24 mouse cellular contexts compared by ENCODE assay signal in genomic region chr13:43819020-43819310, GRCm38 (mm10). TPM values are rescaled to one million over a fixed set of nuclear protein-coding genes. Genes with fewer than 3 reads are reported as not detected.
DNase-seq lines count a peak whose midpoint lies in the region; ATAC-seq and TF ChIP-seq lines count a peak whose summit lies in the region.
"Had no signal": no experiment of that assay in that cellular context is flagged by ENCODE, and none has a peak within 500 bp of the region (broad histone marks: within the 10 kb centered on the region; RNA-seq: fewer than 3 reads in every experiment).

No protein-coding gene starts in this region.

- H3K27ac ChIP-seq in limb, embryonic 12.5 days = peak overlapping the region; percentile 76
- no peak overlapping the region for H3K27ac ChIP-seq in limb, embryonic 10.5 days
- no peak overlapping the region for H3K27ac ChIP-seq in midbrain, embryonic 11.5 days (ENCODE audit: low read depth, low read length)
- no peak overlapping the region for H3K27ac ChIP-seq in midbrain, postnatal 0 days (ENCODE audit: low read depth, low read length)
- H3K27ac ChIP-seq in limb, embryonic 14.5 days (replicated peaks; ENCODE audit: low read depth, low read length) = 0 out of 2 replicates have a peak overlapping the region, but pooled peaks have one; percentile 28
- no peak overlapping the region for H3K27ac ChIP-seq in cerebellum, adult 2 months (ENCODE audit: insufficient read depth, low read length)
- H3K27ac ChIP-seq: embryonic facial prominence, embryonic 13.5 days; embryonic facial prominence, embryonic 15.5 days; forebrain, embryonic 10.5 days; forebrain, embryonic 12.5 days had no signal

- no peak overlapping the region for H3K4me2 ChIP-seq in limb, embryonic 12.5 days
- no peak overlapping the region for H3K4me2 ChIP-seq in midbrain, embryonic 11.5 days
- H3K4me2 ChIP-seq in midbrain, postnatal 0 days (ENCODE audit: low read depth, low read length, poor library complexity, severe bottlenecking) = no peak overlapping the region
- H3K4me2 ChIP-seq in limb, embryonic 14.5 days (replicated peaks; ENCODE audit: low read depth, low read length, severe bottlenecking) = no peak overlapping the region
- H3K4me2 ChIP-seq: embryonic facial prominence, embryonic 13.5 days; embryonic facial prominence, embryonic 15.5 days; forebrain, embryonic 12.5 days had no signal

- TF ChIP-seq POLR2A in limb, embryonic 14.5 days (IDR thresholded peaks at IDR 0.05; ENCODE audit: borderline replicate concordance, extremely low read depth, insufficient read depth, insufficient read length) = no peak
- no peak for TF ChIP-seq POLR2A in cerebellum, adult 2 months (IDR thresholded peaks at IDR 0.05; ENCODE audit: borderline replicate concordance, insufficient read depth, low read length)

- ATAC-seq in limb, embryonic 12.5 days (ENCODE audit: insufficient number of reproducible peaks, insufficient read depth, low FRiP score, low TSS enrichment, low read depth) = no peak
- no peak for ATAC-seq in midbrain, embryonic 11.5 days (ENCODE audit: low FRiP score)
- no peak for ATAC-seq in midbrain, postnatal 0 days (ENCODE audit: low FRiP score)
- no peak; the same call in 1 of the 2 replicates for ATAC-seq in limb, embryonic 14.5 days (ENCODE audit: low FRiP score, low read depth)
- ATAC-seq: forebrain, embryonic 14.5 days; forebrain, embryonic 16.5 days had no signal

- no peak overlapping the region for H3K9ac ChIP-seq in limb, embryonic 12.5 days (replicated peaks)
- H3K9ac ChIP-seq in midbrain, embryonic 11.5 days (ENCODE audit: low read length) = no peak overlapping the region
- no peak overlapping the region for H3K9ac ChIP-seq in midbrain, postnatal 0 days (replicated peaks; ENCODE audit: low read length, poor library complexity, severe bottlenecking)
- H3K9ac ChIP-seq in limb, embryonic 14.5 days (ENCODE audit: low read depth, low read length, severe bottlenecking) = no peak overlapping the region
- H3K9ac ChIP-seq: embryonic facial prominence, embryonic 13.5 days; embryonic facial prominence, embryonic 15.5 days; forebrain, embryonic 12.5 days had no signal

- TF ChIP-seq CTCF in midbrain, postnatal 0 days (IDR thresholded peaks at IDR 0.05) = no peak
- no peak for TF ChIP-seq CTCF in cerebellum, adult 2 months (IDR thresholded peaks at IDR 0.05; ENCODE audit: borderline replicate concordance, insufficient read depth, low read depth, low read length)

- peaks cover 9% of the 10 kb centered on the region; the same call in 1 of the 2 replicates for H3K4me1 ChIP-seq in limb, embryonic 12.5 days (replicated peaks)
- H3K4me1 ChIP-seq in limb, embryonic 10.5 days = no peaks in the 10 kb centered on the region
- H3K4me1 ChIP-seq in midbrain, embryonic 11.5 days (ENCODE audit: control insufficient read depth, insufficient read depth, low read length) = no peaks in the 10 kb centered on the region
- H3K4me1 ChIP-seq in midbrain, postnatal 0 days (ENCODE audit: insufficient read depth, low read length) = no peaks in the 10 kb centered on the region
- peaks cover 11% of the 10 kb centered on the region for H3K4me1 ChIP-seq in limb, embryonic 14.5 days (ENCODE audit: control insufficient read depth, insufficient read depth, low read length)
- H3K4me1 ChIP-seq in cerebellum, adult 2 months (ENCODE audit: control insufficient read depth, insufficient read depth, low read length) = no peaks in the 10 kb centered on the region
- H3K4me1 ChIP-seq: embryonic facial prominence, embryonic 13.5 days; embryonic facial prominence, embryonic 15.5 days; forebrain, embryonic 10.5 days; forebrain, embryonic 12.5 days had no signal

- H3K9me3 ChIP-seq in limb, embryonic 12.5 days = peaks cover 11% of the 10 kb centered on the region; the same call in 1 of the 2 replicates
- H3K9me3 ChIP-seq in limb, embryonic 10.5 days (replicated peaks) = no peaks in the 10 kb centered on the region
- H3K9me3 ChIP-seq in midbrain, embryonic 11.5 days (ENCODE audit: control insufficient read depth, low read length) = peaks cover 4% of the 10 kb centered on the region; the same call in 1 of the 2 replicates
- no peaks in the 10 kb centered on the region for H3K9me3 ChIP-seq in midbrain, postnatal 0 days (ENCODE audit: low read length)
- H3K9me3 ChIP-seq in limb, embryonic 14.5 days (ENCODE audit: control insufficient read depth, low read length) = 0 out of 2 replicates have a peak, but pooled peaks cover 4% of the 10 kb centered on the region
- H3K9me3 ChIP-seq: embryonic facial prominence, embryonic 13.5 days; embryonic facial prominence, embryonic 15.5 days; forebrain, embryonic 10.5 days; forebrain, embryonic 12.5 days had no signal

- no peaks in the 10 kb centered on the region for H3K36me3 ChIP-seq in limb, embryonic 12.5 days
- H3K36me3 ChIP-seq in limb, embryonic 10.5 days = no peaks in the 10 kb centered on the region
- no peaks in the 10 kb centered on the region for H3K36me3 ChIP-seq in midbrain, embryonic 11.5 days (ENCODE audit: control insufficient read depth, insufficient read depth, low read length)
- no peaks in the 10 kb centered on the region for H3K36me3 ChIP-seq in midbrain, postnatal 0 days (ENCODE audit: insufficient read depth, low read length)
- no peaks in the 10 kb centered on the region for H3K36me3 ChIP-seq in limb, embryonic 14.5 days (ENCODE audit: control insufficient read depth, insufficient read depth, low read length)
- H3K36me3 ChIP-seq: embryonic facial prominence, embryonic 13.5 days; embryonic facial prominence, embryonic 15.5 days; forebrain, embryonic 10.5 days; forebrain, embryonic 12.5 days had no signal

- no peaks in the 10 kb centered on the region for H3K27me3 ChIP-seq in limb, embryonic 12.5 days
- H3K27me3 ChIP-seq in limb, embryonic 10.5 days (ENCODE audit: low read depth, poor library complexity, severe bottlenecking) = no peaks in the 10 kb centered on the region
- no peaks in the 10 kb centered on the region for H3K27me3 ChIP-seq in midbrain, embryonic 11.5 days (ENCODE audit: control insufficient read depth, insufficient read depth, low read length)
- no peaks in the 10 kb centered on the region for H3K27me3 ChIP-seq in midbrain, postnatal 0 days (ENCODE audit: insufficient read depth, low read length)
- H3K27me3 ChIP-seq in limb, embryonic 14.5 days (ENCODE audit: control insufficient read depth, insufficient read depth, low read length) = no peaks in the 10 kb centered on the region
- H3K27me3 ChIP-seq in cerebellum, adult 2 months (ENCODE audit: control insufficient read depth, insufficient read depth, low read length) = no peaks in the 10 kb centered on the region
- H3K27me3 ChIP-seq: embryonic facial prominence, embryonic 13.5 days; embryonic facial prominence, embryonic 15.5 days; forebrain, embryonic 12.5 days had no signal

- WGBS in limb, embryonic 12.5 days = 82% methylated on average over 6 of the region's 6 CpGs
- WGBS in limb, embryonic 10.5 days = 92% methylated on average over 6 of the region's 6 CpGs
- 95% methylated on average over 6 of the region's 6 CpGs for WGBS in midbrain, embryonic 11.5 days
- 91% methylated on average over 6 of the region's 6 CpGs for WGBS in midbrain, postnatal 0 days
- WGBS in limb, embryonic 14.5 days = 57% methylated on average over 6 of the region's 6 CpGs
- WGBS in cerebellum, adult 2 months = 92% methylated on average over 6 of the region's 6 CpGs

- DNase-seq in limb, embryonic 10.5 days (ENCODE audit: low spot score) = no peak
- DNase-seq in midbrain, embryonic 11.5 days (ENCODE audit: low spot score, missing footprints) = peak; percentile 6
- DNase-seq in midbrain, postnatal 0 days (ENCODE audit: low spot score) = no peak
- DNase-seq in limb, embryonic 14.5 days (ENCODE audit: low spot score) = no peak
- DNase-seq in cerebellum, adult 2 months = no peak
- DNase-seq in retina, embryonic 14.5 days (ENCODE audit: low spot score) = no peak
- DNase-seq: adrenal gland, postnatal 25 days; cerebellum, adult 11-12 months; cerebellum, adult 8-10 months; cerebellum, adult 9-11 months; cerebellum, postnatal 14 days; cerebellum, postnatal 36 days; embryo, embryonic 11 days had no signal

- no peak overlapping the region for H3K4me3 ChIP-seq in limb, embryonic 12.5 days (replicated peaks)
- H3K4me3 ChIP-seq in limb, embryonic 10.5 days = no peak overlapping the region
- H3K4me3 ChIP-seq in midbrain, embryonic 11.5 days (ENCODE audit: low read depth, low read length) = no peak overlapping the region
- H3K4me3 ChIP-seq in midbrain, postnatal 0 days (ENCODE audit: low read depth, low read length) = no peak overlapping the region
- H3K4me3 ChIP-seq in limb, embryonic 14.5 days (replicated peaks; ENCODE audit: low read length) = no peak overlapping the region
- no peak overlapping the region for H3K4me3 ChIP-seq in cerebellum, adult 2 months (replicated peaks; ENCODE audit: insufficient read depth, low read depth, low read length)
- H3K4me3 ChIP-seq: embryonic facial prominence, embryonic 13.5 days; embryonic facial prominence, embryonic 15.5 days; erythroblast, embryonic 14.5 days; forebrain, embryonic 10.5 days; forebrain, embryonic 12.5 days had no signal

RNA-seq across cellular contexts. Expression of gene Cd83, which starts 34.4 kb away (rescaled TPM):
- polyA plus RNA-seq in limb, embryonic 12.5 days (2016; fragmentation: Nextera tagmentation; extraction: Ambion mirVana) = 13.2 and 14.2 TPM in 2 replicates
- 4.2 and 5.0 TPM in 2 replicates for polyA plus RNA-seq in limb, embryonic 10.5 days (2016; fragmentation: Nextera tagmentation; extraction: Ambion mirVana)
- polyA plus RNA-seq in midbrain, embryonic 11.5 days (2014; fragmentation: Nextera tagmentation; extraction: Ambion mirVana) = 6.0 and 7.1 TPM in 2 replicates
- total RNA-seq in midbrain, postnatal 0 days (2014; rRNA removed) = 36.0 and 38.8 TPM in 2 replicates
- polyA plus RNA-seq in midbrain, postnatal 0 days (2015; fragmentation: Nextera tagmentation; extraction: Ambion mirVana) = 36.6 and 43.6 TPM in 2 replicates
- 12.1 and 14.2 TPM in 2 replicates for polyA plus RNA-seq in limb, embryonic 14.5 days (2012; rRNA removed)
- 22.6 and 31.7 TPM in 2 replicates for polyA plus RNA-seq in limb, embryonic 14.5 days (2014; fragmentation: Nextera tagmentation; extraction: Ambion mirVana)
- 33.3 and 35.7 TPM in 2 replicates for polyA plus RNA-seq in cerebellum, adult 2 months (2012; rRNA removed)
- total RNA-seq: common myeloid progenitor, adult 5-6 weeks; MEL had no signal
- polyA plus RNA-seq: C2C12; erythroblast, embryonic 14.5 days had no signal

Comparison
In these comparisons a context has a peak if more than half of its experiments do, and no peak if none do; other contexts are left out.
1. H3K27ac ChIP-seq: peak in limb, embryonic 12.5 days (single experiment) and limb, embryonic 14.5 days (single experiment); none in limb, embryonic 10.5 days (single experiment), midbrain, embryonic 11.5 days (single experiment), midbrain, postnatal 0 days (single experiment) and cerebellum, adult 2 months (single experiment).